Mouse (Mus musculus) adrenal gland, adult 18-20 months (tissue): Measurements from ENCODE around the gene Rasl12. TPM values are rescaled to one million over a fixed set of nuclear protein-coding genes. Genes with fewer than 3 reads are reported as not detected.

Experiments used
- DNase-seq, 2 experiments: peaks; one replicate each; pipeline ENCODE4 v3.0.0; 2021 to 2022; ENCODE audit warnings: low spot score in 2 of 2
- long read RNA-seq, 2 experiments: library from polyadenylated mRNA; stranded (forward); transcript quantifications; one replicate each; pipeline ENCODE4 v2.0.0; 2021
- total RNA-seq, 2 experiments: library from RNA; stranded (reverse); gene quantifications; 1 replicate in 1 of 2; 2 replicates in 1 of 2; pipeline ENCODE4 v1.2.3; 2021

The Rasl12 gene
- total RNA-seq: 10 to 100 TPM in 1 of 2 experiments, 1 to 10 TPM in 1; 5.7 to 31.8 TPM
- long read RNA-seq, experiment 1, transcript Rasl12-201 (5 exons, 2,390 nt): major isoform, 29 of 40 reads
- long read RNA-seq, experiment 1, partial matches to known transcripts: 9 of 40 reads
- long read RNA-seq, experiment 1, other reads (novel, unspliced or antisense): 2 of 40 reads
- long read RNA-seq, experiment 2, transcript Rasl12-201 (5 exons, 2,390 nt): major isoform, 17 of 30 reads
- long read RNA-seq, experiment 2, partial matches to known transcripts: 8 of 30 reads
- long read RNA-seq, experiment 2, other reads (novel, unspliced or antisense): 5 of 30 reads

DNA sequence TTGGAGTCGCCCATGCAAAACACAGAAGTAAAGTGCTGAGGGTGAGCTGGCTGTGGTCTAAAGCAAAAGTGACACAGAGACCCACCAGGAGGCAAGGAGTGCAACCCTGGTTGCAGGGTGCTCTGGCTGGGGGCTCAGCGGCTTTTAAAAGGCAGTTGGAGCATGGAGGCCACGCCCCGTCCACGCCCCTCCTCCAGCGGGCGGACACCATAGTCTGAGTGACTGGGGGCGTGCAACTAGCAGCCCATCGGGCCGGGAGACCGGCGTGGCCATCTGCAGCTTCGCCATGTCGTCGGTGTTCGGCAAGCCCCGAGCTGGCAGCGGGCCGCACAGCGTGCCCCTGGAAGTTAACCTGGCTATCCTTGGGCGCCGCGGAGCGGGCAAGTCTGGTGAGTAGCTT is at the start of gene Rasl12:
Gene Rasl12 (plus strand): TSS at position 228 of the 400 bp plus-strand sequence.
- DNase-seq: peak; percentile 52 to 69

DNA sequence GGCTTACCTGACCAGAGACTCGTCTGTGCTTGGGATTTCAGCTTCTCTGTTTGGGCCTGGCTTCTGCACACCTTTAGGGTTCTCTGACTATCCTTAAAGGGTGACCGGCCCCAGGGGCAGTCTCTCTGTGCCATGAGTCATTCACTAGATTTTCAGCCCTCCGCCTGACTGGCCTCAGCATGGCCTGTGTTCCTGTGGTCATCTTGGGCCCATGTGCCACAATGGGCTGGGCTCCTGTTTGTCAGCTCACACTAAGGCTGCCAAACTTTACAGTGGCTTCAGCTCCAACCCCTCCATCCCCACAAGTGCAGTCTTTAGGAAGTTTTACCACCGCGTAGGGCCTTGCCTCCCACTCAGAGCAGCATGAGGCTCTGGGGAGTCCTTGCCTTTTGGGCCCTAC is 45.1 kb upstream of the Rasl12 start:
- DNase-seq: no peak

DNA sequence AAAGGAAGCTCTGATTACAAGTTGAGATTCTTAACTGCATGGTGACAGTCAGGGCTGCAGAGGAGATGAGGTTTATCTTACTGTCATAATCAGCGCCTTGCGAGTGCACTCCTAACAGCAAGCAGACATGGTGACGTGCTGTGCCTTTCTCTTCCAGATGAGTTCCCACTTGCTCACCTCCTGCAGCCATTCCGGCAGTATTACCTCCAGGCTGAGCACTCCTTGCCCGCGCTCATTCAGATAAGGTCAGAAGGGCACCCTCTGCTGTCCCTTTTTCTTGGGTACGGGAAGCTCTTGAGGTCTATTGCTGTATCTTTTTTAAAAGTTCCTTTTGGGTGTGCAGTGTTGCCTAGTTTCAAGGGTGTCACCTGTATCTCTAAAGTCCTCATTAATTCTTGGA is 41.7 kb upstream of the Rasl12 start:
- no peak for DNase-seq

DNA sequence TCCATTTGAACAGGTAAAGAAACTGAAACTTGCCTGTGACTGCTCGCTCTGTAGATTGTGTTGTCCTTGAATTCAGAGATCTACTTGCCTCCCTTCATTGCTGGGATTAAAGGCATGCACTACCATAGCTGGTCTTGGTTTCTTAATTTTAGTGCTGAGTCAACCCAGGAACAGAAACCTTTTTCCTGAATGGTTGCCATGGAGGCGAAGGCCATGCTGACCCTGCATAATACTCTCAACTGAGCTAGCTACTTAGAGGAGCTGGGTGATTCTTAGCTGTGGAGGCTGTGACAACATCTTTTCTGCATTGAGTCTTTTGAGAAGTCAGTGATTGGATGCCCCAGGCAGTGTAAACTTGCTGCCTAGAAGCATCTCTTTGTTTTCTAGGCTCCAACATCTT is 41.3 kb upstream of the Rasl12 start:
- peak in 1 of 2 experiments; percentile 27 for DNase-seq

DNA sequence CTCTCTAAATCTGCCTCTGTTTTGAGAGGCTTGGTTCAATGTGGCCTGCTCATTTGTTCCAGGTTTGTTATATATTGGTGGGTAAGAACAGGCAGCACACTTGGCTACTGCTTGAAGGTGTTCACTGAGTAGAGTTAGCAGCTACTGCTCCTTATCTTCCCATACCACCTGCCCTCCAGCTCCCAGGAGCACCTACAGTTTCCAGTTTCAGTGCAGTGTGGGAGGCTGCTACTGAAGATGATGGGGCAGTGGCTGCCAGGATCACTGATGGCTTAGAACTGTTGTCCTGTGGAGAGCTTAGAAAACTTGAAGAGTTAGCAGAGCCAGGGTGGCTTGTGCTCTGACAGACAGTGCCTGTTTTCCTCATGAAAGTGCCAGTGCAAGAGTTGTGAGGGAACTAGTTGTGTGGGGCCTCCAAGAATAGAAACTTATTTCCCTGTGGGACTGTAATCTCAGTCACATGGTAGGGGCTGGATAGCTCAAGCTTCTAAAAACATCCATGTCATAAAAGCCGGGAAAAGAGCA is 39.3 kb upstream of the Rasl12 start:
- DNase-seq: no peak

DNA sequence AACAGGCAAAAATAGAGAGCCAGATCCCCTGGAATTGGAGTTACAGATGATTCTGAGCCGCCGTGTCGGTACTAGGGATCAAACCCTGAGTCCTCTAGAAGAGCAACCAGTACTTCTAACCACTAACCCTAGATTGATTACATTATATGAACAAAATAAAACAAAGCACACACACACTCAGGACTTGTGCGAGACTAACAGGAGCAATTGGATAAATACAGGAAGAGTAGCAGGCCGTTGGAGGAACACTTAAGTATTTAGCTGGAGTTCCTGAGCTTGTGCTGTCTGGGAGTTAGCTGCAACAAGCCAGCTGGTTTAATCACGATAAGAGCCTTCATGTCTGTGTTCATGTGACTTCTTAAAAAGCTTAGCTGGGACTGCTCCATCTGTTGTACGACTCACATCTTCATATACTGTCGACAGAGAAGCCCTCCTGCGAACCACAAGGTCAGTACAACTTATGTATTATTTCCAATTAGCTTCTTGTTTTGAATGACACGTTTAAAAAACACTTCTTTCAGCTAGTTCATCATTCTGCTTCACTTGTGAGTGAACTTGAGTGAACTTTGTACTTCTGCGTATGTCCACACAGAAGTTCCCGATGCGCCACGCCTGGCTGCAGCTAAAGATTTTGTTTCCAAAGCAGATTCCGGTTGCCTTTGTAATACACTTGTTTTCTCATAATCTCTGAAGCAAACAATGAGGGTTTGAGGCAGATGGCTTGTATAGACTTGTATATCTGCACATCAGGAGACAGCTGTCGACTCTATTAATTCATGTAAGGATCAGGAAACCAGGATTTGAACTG is 37.5 kb upstream of the Rasl12 start, which contains the start of gene Ubap1l:
Gene Ubap1l (plus strand): TSS at position 401 of the 808 bp plus-strand sequence.
- no peak for DNase-seq

DNA sequence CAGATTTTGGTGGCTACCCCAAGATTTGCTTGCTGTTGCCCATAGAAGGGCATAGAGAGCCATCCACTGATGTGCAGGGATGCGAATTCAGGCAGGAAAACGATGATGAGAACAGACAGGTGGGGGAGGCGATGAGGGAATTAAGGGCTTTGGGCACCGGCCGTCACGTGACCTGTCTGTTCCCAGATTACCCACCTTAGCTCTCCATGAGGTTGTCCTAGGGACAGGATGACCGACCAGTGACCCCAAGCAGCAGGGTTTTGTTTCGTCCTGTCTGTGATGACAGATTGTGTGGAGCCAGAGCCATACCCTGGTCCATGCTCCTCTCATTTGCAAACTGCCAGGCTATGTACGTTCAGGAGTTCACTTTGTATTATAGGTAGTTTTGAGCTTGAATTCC is 34.6 kb upstream of the Rasl12 start:
- DNase-seq: no peak

DNA sequence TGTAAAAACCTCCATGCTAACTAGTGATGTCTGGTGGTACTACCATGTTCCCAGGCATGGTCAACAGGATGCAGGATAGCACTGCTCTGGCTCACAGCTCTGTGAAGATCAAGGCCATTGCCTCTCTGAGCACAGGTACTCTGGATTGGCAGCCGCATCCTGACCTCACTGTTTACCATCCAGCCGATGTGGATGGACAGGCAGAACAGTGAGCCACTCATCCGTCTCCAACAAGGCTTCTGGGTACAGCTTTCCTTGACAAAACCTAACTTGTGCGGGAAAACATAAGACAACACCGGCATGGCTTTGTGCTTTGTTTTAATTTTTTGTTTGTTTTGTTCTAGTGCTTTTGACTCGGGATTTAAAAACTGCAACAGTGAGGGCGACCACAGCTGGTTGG is 32.6 kb upstream of the Rasl12 start:
- DNase-seq: no peak

DNA sequence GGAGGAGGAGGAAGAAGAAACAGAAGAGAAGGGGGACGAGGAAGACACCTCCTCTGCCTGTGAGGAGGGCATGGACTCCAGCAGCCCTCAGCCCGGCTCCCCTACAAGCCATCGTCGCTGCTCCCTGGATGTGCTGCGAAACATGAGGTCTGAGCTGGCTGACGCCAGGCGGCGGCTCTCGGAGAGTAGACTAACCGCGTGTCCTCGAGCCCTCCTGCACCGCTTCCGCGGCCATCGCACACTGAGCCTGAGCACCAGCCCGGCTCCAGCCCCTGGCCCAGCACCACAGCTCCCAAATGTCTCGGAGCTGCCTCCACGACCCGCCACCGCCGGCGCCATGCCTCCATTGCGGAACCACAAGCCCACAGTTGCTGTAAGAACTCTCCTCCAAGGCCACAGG is 26.6 kb upstream of the Rasl12 start:
- no peak for DNase-seq

DNA sequence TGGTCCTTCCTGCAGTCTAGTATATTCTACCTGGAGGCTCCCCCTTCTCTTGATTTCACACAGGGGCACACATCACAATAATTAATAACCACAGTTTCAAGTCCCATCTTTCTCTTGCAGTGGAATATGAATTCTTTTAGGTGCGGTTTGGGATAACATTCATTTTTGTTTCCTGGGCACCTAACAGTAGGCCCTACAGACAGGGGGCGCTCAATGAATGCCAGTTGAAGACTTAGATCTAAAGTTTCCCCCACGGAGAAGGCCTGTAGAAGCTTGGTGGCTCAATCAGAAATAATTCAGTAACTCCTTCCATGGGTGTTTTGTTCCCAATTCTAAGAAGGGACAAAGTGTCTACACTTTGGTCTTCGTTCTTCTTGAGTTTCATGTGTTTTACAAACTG is 25.9 kb upstream of the Rasl12 start:
- no peak for DNase-seq

DNA sequence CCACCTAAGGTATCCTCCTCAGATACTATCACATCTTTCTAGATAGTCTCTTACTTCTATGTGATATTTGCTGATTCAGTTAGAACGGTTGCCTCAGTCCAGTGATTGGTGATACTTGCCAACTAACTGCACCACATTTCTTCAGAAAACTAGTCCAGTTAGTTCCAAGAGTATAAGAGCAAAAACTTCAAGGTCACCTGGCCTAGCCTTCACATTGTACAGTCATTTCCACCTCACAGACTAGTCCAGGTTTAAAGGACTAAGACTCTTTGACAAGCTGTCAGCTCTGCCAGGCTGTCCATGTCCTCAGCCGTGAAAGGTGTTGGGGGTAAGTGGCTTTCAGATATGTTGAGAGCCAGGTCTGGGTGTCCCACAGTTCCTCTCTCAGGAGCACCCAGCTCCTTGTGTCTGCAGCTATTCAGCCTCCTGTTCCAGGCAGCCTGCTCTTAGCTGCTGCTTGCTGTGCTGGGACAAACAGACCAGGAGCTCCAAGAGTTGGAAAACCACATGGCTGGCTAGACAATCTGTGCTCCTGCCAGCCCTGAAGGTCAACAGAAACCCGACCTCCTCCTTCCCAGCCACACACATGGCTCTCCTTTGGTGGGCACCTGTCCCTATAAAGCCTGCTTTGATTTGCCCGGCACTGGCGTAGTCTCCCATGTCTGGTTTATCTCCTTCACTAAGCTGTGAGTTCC is 23.7 kb upstream of the Rasl12 start:
- no peak for DNase-seq

DNA sequence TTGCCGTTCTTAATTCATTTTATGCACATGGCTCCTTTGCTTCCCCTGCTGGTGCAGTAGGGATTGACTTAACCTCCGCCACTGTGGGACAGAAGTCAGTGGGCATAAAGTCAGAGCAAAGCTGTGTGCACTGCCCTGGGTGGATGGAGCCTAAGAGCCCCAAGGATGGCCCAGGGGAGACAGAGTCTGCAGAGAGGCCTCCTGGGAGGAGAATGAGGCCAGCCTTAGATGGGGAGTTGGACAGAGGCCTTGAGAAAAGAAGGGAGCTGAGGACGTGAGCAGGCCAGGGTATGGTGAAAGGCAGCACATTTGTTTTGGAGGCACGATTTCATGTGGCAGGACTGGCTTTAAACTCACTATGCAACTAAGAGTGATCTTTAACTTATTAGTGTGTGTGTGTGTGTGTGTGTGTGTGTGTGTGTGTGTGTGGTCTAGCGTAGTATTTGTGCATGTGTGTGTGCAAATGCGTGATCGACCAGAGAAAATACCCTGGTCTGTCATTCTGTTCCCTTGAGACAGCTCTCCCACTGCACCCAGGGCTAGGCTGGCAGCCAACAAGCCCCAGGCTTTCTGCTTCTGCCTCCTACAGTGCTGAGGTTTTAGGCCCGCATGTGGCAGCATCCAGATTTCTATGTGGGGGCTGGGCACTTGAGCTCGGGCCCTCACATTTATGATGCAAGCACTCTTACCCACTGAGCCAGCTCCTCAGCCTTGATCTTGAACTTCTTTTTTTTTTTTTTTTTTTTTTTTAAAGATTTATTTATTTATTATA is 23.0 kb upstream of the Rasl12 start:
- DNase-seq: no peak

DNA sequence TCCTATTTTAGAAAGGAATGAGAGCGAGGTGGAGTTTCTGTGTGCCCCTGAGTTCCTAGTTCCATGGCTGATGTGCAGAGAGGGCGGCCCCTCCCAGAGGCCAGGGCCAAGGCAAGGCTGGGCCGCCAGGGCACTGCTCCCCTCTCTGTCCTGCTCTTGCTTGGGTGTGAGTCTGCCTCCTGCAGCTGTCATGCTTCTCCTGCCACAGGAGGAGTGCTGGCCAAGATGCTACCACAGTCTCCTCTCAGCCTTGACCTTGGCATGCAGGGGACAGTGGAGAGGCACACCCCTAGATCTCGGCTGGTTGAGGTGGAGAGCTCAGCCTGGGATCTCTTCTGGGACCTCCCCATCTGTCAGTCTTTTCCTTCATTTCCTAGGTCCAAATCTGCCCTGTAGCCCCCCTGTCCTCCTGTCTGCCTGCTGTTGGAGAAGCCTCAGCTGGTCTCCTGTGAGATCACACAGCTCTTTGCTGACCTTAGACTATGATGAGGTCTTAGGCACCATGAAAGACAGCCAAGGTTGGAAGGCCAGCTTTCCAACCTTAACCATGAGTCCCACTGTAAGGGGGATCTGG is 17.2 kb upstream of the Rasl12 start:
- DNase-seq: no peak

DNA sequence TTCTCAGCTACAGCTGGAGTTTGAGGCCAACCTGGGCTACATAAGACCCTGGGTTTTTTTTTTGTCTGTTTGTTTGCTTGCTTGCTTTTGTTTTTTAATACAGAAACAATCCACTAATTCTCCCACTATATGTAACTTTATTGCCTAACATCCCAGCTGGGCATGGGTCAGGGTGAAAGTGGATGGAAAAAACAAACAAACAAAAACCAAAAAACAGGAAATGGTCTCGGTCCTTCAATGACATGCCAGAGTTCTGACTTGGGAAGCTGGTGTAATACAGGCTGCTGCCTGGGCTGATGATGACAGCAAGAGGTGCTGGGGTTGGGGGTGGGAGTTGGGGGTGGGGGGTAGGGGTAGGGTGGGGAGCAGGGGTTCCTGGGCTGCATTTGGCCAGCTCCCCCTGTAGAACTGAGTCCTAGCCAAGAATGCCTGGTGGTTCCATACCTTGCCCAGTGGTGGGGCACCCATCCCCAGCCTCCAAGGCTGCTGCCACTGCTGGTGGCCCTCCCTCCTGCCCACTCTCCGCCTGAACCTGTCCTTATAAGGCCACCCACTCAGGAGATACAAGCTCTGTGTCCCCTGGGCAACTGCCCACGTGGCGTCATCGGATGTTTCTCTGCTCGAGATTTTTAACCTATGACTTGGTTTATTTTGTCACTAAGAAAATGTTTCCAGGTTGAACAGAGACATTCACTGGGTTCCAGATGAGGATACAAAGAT is 16.1 kb upstream of the Rasl12 start:
- DNase-seq: no peak

DNA sequence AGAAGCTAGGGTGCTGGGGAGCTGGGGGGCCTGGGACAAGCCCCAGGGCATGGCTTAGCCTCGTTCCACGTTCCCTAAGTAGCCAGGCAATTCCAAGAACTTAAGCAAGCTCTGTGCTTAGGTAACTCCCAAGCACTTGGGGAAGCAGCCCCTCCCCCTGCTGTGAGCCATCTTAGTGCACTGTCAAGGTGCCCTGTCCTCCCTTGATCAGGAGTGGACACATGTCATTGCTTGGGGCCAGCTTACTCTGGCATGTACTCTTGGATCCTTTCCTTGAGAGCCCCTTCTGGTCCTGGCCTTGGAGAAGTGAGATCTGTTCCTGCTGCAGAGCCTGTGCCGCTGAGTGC is 15.6 kb upstream of the Rasl12 start:
- no peak for DNase-seq

DNA sequence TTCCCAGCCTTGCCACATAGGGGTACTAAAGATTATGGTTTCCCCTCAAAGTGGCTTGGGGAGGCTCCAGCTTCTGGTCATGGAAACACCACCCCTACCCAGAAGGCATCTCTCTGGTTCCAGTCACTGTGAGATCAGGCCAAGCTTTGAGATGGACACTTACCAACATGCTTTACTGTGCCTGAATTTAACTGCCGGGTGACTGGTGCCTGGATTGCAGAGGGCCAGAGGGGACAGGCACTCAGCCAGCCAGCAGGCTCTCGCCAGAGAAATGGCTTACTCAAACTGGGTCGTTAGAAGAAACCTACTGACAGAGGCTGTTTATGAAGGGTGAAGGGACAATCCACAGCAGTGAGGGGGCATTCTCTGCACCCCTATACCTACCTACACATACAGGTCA is 14.0 kb upstream of the Rasl12 start:
- no peak for DNase-seq

DNA sequence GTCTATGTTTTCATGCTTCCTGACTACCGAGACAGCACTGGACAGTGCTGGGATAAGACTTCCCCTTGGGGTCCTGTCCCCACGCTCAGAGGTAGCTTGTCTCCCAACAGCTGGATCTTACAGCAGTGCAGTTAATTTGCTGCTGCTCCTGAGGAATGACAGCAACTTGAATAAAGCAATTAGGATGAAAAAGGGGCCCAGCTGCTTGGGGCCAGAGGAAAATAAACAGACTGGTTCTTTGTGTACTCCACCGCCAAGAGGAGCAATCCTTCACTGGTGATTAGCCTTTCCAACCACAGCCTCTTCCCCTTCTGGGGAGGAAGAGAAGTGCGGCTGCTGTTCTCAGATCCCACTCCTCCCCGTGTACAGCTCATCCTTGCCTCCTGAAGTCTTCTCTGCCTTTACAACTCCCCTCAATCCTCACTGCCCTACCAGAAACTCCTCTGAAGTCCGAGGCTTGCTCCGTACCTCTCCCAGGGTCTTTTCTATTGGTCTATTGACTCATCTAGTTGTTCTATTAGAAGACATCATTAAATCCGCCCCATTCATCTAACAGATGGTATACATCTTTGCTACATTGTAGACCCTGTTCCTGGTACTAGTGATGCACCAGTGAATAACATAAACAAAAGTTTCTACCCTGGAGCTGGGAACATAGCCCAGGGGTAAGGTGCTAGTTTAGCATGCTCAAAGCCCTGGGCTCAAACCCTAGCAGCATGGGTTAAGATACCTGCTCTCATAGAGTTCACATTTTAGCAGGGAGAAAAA is 11.7 kb upstream of the Rasl12 start:
- DNase-seq: no peak

DNA sequence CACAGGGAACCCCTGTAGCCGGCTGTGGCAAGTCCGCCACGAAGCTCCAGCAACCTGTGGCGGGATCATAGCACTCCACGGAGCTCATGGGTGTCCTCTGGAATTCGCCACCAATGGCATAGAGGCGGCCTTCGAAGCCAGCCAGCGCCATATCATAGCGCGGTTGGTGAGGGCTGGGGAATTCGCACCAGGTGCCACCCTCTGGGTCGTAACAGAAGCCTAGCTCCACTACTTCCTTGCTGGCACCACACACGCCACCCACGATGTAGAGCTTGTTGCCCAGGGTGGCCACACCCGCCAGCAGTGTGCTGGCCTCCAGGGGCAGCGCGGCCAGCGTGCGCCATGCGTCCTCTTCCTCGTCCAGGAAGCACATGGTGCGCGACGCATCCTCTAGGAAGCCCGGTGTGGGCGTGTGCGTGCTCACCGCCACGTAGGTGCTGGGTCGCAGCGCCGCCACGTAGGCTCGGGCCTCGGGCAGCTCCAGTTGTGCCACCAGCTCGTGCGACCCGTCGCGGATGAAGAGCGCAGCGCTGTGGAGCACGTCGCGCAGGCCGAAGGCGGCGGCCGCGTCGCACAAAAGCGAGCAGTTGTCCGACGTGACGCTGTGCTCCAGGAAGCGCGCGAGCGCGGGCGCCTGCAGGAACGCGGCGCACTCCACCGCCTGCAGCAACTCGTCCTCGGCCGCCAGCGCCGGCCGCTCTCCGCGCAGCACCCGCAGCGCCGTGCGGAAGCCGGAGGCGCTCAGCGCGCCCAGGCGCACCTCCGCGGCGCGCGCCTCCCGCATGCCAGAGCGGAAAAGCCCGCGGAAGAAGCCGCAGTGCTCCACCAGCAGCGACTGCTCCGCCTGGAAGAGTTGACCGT is 7.3 kb upstream of the Rasl12 start:
- DNase-seq: no peak
